Mouse (Mus musculus) intestine, postnatal 0 days (tissue): ENCODE data around the gene Camta1. TPM values are rescaled to one million over a fixed set of nuclear protein-coding genes. Genes with fewer than 3 reads are reported as not detected.

ENCODE experiments used
- ATAC-seq: fragments of 200-750 bp; cut with Nextera tagmentation; 2 replicates; pipeline ENCODE4 v1.8.0; 2017; ENCODE audit warnings: mild to moderate bottlenecking, moderate TSS enrichment, moderate library complexity
- H3K27ac ChIP-seq: fragments of 300-500 bp; sonication (generic); 2 replicates; pipeline ENCODE4 v1.5.1; 2014; ENCODE audit warnings: mild to moderate bottlenecking, low read depth, low read length, moderate library complexity
- H3K27me3 ChIP-seq: fragments of 300-500 bp; sonication (generic); replicated peaks from 2 replicates; pipeline ENCODE4 v1.6.1; 2014; ENCODE audit warnings: low read length, mixed read lengths; ENCODE audit not compliant: control insufficient read depth, insufficient read depth
- H3K36me3 ChIP-seq: fragments of 300-500 bp; sonication (generic); 2 replicates; pipeline ENCODE4 v1.6.1; 2014; ENCODE audit warnings: mild to moderate bottlenecking, moderate library complexity; ENCODE audit not compliant: control insufficient read depth, insufficient read depth
- H3K4me1 ChIP-seq: fragments of 300-500 bp; sonication (generic); replicated peaks from 2 replicates; pipeline ENCODE4 v1.6.1; 2014; ENCODE audit warnings: antibody characterized with exemption, low read length, mixed read lengths; ENCODE audit not compliant: control insufficient read depth, insufficient read depth
- H3K4me2 ChIP-seq: fragments of 300-500 bp; sonication (generic); replicated peaks from 2 replicates; pipeline ENCODE4 v1.6.1; 2014; ENCODE audit warnings: low read depth, mild to moderate bottlenecking, moderate library complexity
- H3K4me3 ChIP-seq: fragments of 300-500 bp; sonication (generic); 2 replicates; pipeline ENCODE4 v1.5.1; 2014; ENCODE audit warnings: low read depth, low read length
- H3K9ac ChIP-seq: fragments of 300-500 bp; sonication (generic); 2 replicates; pipeline ENCODE4 v1.6.1; 2014; ENCODE audit warnings: mild to moderate bottlenecking, low read depth, low read length
- H3K9me3 ChIP-seq: fragments of 300-500 bp; sonication (generic); 2 replicates; pipeline ENCODE4 v1.6.1; 2016; ENCODE audit warnings: mixed run types; ENCODE audit not compliant: control insufficient read depth
- CTCF ChIP-seq: sonication (generic); IDR thresholded peaks from 2 replicates; pipeline ENCODE4 v1.5.1; 2016; ENCODE audit warnings: low read depth, mild to moderate bottlenecking, control low read depth, antibody characterized with exemption, moderate library complexity
- WGBS: fragments of 180-500 bp; shearing (Covaris S2); extraction: QIAGEN DNeasy Blood & Tissue Kit; methylation state at CpG from one replicate; pipeline ENCODE4 v1.1.7; 2014; 5-methylcytosine and 5-hydroxymethylcytosine counted together
- polyA plus RNA-seq: library from polyadenylated mRNA; unstranded; fragments of >200 nt; fragmentation: Nextera tagmentation; extraction: Ambion mirVana; gene quantifications from 2 replicates; pipeline ENCODE4 v1.2.1, GENCODE M21; 2015

Gene Camta1
- polyA plus RNA-seq, 1 experiment from 2014 or later = 54.1 TPM

DNA sequence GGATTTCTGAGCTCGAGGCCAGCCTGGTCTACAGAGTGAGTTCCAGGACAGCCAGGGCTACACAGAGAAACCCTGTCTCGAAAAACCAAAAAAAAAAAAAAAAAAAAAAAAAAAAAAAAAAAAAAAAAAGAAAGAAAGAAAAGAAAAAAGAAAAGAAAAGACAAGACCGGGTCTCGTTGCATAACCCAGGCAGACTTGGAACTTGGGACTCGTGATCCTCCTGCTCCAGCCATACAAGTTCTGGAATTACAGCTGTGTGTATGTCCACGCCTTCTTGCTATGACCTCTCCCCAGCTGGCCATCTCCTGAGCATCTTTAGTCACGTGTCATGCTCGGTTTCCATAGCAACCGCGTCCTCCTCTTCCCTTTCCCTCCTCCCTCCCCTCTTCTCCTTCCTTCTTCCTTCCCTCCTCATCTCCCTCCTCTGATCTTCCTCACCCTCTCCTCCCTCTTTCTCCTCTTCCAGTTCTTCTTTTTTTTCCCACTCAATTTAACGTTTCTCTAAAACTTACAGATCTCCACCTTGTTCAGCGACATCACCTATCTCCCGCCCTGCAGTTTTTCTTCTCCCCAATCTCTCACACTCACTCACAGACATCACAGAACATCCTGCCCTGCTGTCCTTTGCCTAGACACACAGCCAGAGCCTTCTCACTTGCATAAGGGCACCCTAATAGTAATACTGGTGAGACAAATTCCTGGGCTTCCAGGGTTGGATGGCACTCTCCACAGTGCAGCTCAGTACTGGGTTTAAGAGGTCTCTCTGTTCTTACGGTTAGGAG lies 934.6 kb downstream of the Camta1 start:
- Histone ChIP-seq H3K27ac (no peak overlapping the region), H3K9ac (no peak overlapping the region), H3K27me3 (no peaks in the 10 kb centered on the region), H3K4me2 (no peak overlapping the region), H3K4me1 (no peaks in the 10 kb centered on the region), H3K36me3 (no peaks in the 10 kb centered on the region), H3K4me3 (no peak overlapping the region), H3K9me3 (no peaks in the 10 kb centered on the region)
- WGBS = 48% methylated on average over 13 of the region's 14 CpGs
- no peak for ATAC-seq
- TF ChIP-seq CTCF = no peak

DNA sequence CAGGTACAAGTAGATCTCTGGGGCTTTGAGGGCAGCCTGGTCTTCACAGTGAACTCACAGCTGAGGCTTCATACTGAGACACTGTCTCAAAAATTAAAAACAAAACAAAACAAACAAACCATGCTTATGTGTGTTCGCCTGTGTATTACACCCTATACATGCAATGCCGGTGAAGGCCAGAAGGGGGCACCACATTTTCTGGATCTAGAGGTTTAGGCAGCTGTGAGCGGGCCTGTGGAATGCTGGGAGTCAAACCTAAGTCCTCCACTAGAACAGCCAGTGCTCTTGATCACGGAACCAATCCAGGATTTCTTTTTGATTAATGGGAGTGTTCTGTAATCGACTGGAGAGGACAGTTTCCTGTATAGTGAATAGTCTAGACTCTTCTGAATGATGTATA lies 935.8 kb downstream of the Camta1 start:
- Histone ChIP-seq H3K27me3 (no peaks in the 10 kb centered on the region), H3K4me1 (no peaks in the 10 kb centered on the region), H3K36me3 (no peaks in the 10 kb centered on the region), H3K9me3 (no peaks in the 10 kb centered on the region), H3K9ac (no peak overlapping the region), H3K27ac (no peak overlapping the region), H3K4me3 (no peak overlapping the region), H3K4me2 (no peak overlapping the region)
- 61% methylated on average over 5 of the region's 5 CpGs for WGBS
- no peak for ATAC-seq
- TF ChIP-seq CTCF = peak; percentile 61

- Histone ChIP-seq H3K4me1 (no peaks in the 10 kb centered on the region), H3K9me3 (no peaks in the 10 kb centered on the region), H3K9ac (no peak overlapping the region), H3K36me3 (no peaks in the 10 kb centered on the region), H3K4me2 (no peak overlapping the region), H3K27me3 (no peaks in the 10 kb centered on the region), H3K4me3 (no peak overlapping the region), H3K27ac (no peak overlapping the region)
- ATAC-seq = no peak
- no peak for TF ChIP-seq CTCF
- WGBS = 77% methylated on average over 6 of the region's 6 CpGs
Measured at GRCm38 (mm10) chr4:150924936-150925335, 936.7 kb downstream of the Camta1 start.

DNA sequence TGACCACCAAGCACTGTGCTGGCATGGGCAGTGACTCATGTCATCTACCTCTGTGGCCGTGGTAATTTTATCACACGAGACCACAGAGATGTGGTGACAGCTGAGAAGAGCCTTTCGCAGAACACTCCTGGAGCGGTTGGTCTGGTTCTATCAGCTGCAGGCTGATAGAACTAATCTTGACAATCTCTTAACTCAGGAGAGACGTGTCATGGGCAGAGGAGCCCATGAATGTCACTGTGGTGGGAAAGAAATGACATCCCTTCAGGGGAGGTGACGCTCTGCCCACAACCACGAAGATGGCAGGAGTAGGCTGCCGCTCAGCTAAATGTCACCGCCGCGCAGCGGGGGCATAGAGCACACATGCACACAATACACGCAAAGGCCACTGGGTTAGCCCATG lies 937.4 kb downstream of the Camta1 start:
- 75% methylated on average over 13 of the region's 13 CpGs for whole genome bisulfite sequencing
- no peaks in the 10 kb centered on the region for H3K4me1 ChIP-seq
- H3K9me3 ChIP-seq = no peaks in the 10 kb centered on the region
- H3K4me2 ChIP-seq = no peak overlapping the region
- H3K4me3 ChIP-seq = no peak overlapping the region
- no peaks in the 10 kb centered on the region for H3K36me3 ChIP-seq
- ATAC-seq = no peak
- H3K9ac ChIP-seq = no peak overlapping the region
- TF ChIP-seq CTCF = no peak
- H3K27ac ChIP-seq = no peak overlapping the region
- no peaks in the 10 kb centered on the region for H3K27me3 ChIP-seq

DNA sequence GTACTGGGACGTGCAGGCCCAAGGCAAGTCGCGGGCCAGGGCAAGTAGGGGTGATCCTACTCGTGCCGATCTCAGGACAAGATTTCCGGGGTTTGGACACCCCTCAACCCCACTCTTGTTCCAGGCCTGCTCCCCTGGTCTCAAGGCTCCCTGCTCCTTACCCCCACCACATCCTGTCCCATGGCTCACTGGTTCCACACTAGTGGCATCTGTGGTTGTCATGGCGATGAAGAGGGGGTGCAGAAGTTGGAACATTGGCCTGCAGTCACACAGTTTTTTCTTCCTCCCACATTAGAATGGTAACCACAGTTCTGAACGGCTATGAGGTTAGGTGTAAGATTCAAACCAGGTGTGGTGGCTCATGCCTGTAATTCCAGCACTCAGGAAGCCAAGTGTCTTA lies 940.5 kb downstream of the Camta1 start:
- no peaks in the 10 kb centered on the region for H3K27me3 ChIP-seq
- no peaks in the 10 kb centered on the region for H3K9me3 ChIP-seq
- no peak for ATAC-seq
- no peak overlapping the region for H3K27ac ChIP-seq
- TF ChIP-seq CTCF = no peak
- no peaks in the 10 kb centered on the region for H3K4me1 ChIP-seq
- no peak overlapping the region for H3K9ac ChIP-seq
- no peak overlapping the region for H3K4me2 ChIP-seq
- 71% methylated on average over 8 of the region's 8 CpGs for WGBS
- H3K36me3 ChIP-seq = no peaks in the 10 kb centered on the region
- H3K4me3 ChIP-seq = no peak overlapping the region

DNA sequence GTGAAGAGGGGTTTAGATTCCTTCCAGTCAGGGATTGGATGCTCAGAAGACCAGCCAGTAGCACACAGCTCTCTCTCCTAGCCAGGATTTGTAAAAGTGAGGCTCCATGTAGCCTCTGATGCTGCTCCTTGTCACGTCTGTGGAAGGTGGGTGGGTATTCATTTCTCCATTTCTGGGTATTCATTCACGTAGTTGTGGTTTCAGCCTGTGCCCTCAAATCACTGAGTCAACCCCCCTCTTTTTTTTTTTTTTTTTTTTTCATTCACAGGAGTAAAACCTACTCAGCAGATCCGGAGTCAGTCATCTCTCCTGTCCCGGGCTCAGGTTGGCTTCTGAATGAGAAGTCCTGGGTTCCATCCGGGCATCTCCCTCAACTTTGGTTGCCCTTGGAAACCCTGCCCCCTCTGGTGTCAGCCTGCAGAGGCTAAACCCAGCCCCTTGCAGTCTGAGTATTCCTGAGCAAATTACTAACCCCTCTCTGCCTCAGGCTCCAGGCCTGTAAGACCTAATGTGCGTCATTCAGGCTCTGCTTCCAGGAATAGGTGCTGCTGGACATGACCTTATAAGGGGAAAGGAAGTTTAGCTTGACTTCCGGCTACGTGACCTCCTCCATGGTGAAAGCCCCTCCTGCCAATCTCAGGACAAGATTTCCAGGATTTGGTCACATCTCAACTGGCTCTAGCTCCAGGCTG lies 944.2 kb downstream of the Camta1 start:
- no peak overlapping the region for H3K9ac ChIP-seq
- 73% methylated on average over 8 of the region's 8 CpGs for WGBS
- no peak for ATAC-seq
- no peak overlapping the region for H3K4me3 ChIP-seq
- H3K9me3 ChIP-seq = no peaks in the 10 kb centered on the region
- no peaks in the 10 kb centered on the region for H3K36me3 ChIP-seq
- no peaks in the 10 kb centered on the region for H3K27me3 ChIP-seq
- 0 out of 2 replicates have a peak, but pooled peaks cover 4% of the 10 kb centered on the region for H3K4me1 ChIP-seq
- no peak for TF ChIP-seq CTCF
- no peak overlapping the region for H3K4me2 ChIP-seq
- no peak overlapping the region for H3K27ac ChIP-seq
